Mouse (Mus musculus) kidney, adult 2 months (tissue): Measurements from ENCODE around the gene Nfic. TPM values are rescaled to one million over a fixed set of nuclear protein-coding genes. Genes with fewer than 3 reads are reported as not detected.

Source experiments
- DNase-seq: peaks from one replicate; pipeline ENCODE4 v3.0.0; 2021
- H3K27ac ChIP-seq: fragments of 200-500 bp; 2 replicates; pipeline ENCODE4 v1.5.1; 2012; ENCODE audit warnings: low read depth, low read length, control low read depth, inconsistent platforms; ENCODE audit not compliant: insufficient read depth
- H3K27me3 ChIP-seq: fragments of 200-500 bp; replicated peaks from 2 replicates; pipeline ENCODE4 v1.6.1; 2012; ENCODE audit warnings: mild to moderate bottlenecking, moderate library complexity, low read length, inconsistent platforms; ENCODE audit not compliant: control insufficient read depth, insufficient read depth
- H3K36me3 ChIP-seq: fragments of 200-500 bp; 2 replicates; pipeline ENCODE4 v1.6.1; 2012; ENCODE audit warnings: mild to moderate bottlenecking, moderate library complexity, low read length, inconsistent platforms; ENCODE audit not compliant: control insufficient read depth, insufficient read depth
- H3K4me1 ChIP-seq: fragments of 200-500 bp; 2 replicates; pipeline ENCODE4 v1.6.1; 2011; ENCODE audit warnings: low read length; ENCODE audit not compliant: control insufficient read depth, insufficient read depth
- H3K4me3 ChIP-seq: fragments of 200-500 bp; 2 replicates; pipeline ENCODE4 v1.5.1; 2011; ENCODE audit warnings: mild to moderate bottlenecking, low read depth, low read length, control low read depth; ENCODE audit not compliant: insufficient read depth
- CTCF ChIP-seq: fragments of 200-500 bp; conservative IDR thresholded peaks from 2 replicates; pipeline ENCODE4 v1.5.1; 2011; ENCODE audit warnings: low read depth, mild to moderate bottlenecking, control low read depth, low read length, moderate library complexity, mixed read lengths; ENCODE audit not compliant: insufficient read depth, insufficient read length
- POLR2A ChIP-seq: fragments of 200-500 bp; IDR thresholded peaks from one replicate; pipeline ENCODE4 v1.6.1; 2011; ENCODE audit warnings: low read depth, low read length, control low read depth
- WGBS: fragments of 180-500 bp; shearing (Covaris S2); methylation state at CpG from one replicate; pipeline ENCODE4 v1.1.7; 2018; 5-methylcytosine and 5-hydroxymethylcytosine counted together
- polyA plus RNA-seq: library from polyadenylated mRNA; depleted of rRNA; stranded (reverse); fragments of >200 nt; gene quantifications from 2 replicates; pipeline ENCODE4 v1.2.3, GENCODE M21; 2012

Gene Nfic
- polyA plus RNA-seq, 1 experiment: 82.5 TPM

DNA sequence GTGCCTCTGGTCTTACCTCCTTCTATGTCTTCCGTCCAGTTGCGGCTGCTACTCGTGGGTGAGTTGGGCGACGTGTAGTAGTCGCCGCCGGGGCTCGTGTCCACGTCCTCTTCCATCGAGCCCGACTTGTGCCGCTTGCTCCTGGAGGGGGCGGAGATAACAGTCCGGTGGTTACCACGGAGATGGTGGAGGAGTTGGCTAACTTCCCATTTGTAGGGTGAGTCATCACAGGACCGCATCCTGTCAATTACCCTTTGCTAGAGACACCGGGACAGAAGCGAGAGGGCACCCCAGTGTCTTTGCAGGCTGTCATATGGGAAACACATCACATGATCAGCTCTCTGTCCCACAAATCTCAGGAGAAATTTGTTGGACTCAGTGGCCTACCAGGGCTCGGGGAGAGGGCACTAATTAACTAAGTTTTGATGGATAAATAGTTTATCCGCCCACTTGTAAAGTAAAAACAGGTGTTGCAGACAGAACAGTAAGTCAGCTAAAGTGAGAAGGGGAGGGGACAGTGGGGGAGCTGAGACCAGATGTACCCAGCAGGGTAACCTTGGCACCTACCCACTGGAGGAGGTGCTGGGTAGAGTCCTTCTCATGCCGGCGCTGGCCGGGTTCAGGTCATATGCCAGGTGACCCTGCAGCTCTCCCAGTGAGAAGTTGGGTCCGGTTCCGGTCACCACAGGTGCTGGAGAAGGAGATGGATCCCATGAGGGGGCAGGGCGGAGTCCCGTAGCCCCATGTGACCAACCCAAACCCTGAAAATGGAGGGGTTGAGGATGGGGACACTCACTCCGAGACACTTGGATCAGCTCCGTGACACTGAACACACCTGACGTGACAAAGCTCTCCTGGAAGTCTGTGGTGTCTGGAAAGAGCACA, 47.7 kb downstream of the Nfic start:
- peaks cover 51% of the 10 kb centered on the region for H3K4me1 ChIP-seq
- peak overlapping the region; percentile 21 for H3K4me3 ChIP-seq
- H3K27me3 ChIP-seq: no peaks in the 10 kb centered on the region
- 20% methylated on average over 31 of the region's 31 CpGs for WGBS
- peak overlapping the region; percentile 92 for H3K27ac ChIP-seq
- peaks cover 3% of the 10 kb centered on the region for H3K36me3 ChIP-seq
- DNase-seq: peak; percentile 96
- TF ChIP-seq POLR2A (no peak), CTCF (no peak)

DNA sequence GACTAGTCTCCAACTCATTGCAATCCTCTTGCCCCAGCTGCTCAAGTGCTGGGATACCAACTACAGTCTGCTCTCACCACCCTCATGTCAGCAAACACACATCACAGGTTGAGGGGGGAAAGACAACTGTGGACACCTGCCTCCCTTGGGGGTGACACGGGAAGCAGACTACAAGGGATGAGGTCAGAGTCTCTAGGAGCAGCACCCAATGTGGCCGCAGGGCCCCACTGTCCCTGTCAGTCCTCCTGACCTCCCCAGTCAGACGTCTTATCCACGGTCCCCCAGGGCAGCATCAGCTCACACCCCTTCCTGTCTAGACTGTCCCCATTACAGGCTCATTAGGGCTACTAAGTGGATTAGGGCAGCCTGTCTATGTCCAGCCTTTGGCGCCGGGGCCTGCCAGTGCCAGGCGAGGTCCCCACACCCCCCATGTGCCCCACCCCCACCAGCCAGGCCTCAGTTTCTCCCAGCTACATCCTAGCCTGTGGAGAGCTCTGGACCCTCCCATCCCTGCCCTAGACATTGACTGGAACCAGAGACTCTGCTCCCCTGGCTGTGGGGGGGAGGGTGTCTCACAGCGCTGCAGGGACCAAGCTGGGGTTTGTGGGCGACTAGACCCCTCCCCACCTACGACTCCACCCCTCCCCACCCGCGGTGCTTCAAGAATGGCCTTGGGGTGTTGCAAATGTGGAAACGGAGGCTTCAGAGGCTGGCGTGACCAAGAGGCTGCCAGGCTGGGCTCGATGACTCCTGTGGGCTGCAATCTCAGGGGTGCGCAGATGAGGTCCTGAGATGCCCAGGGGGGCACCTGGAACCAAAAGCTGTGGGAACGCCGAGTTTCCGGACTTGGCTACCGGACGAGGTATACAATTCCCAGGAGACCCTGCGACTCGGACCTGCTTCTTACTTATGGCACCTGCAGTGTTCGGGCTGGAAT, 48.7 kb downstream of the Nfic start:
- WGBS: 54% methylated on average over 24 of the region's 24 CpGs
- H3K27me3 ChIP-seq: no peaks in the 10 kb centered on the region
- peak overlapping the region; percentile 92 for H3K27ac ChIP-seq
- H3K4me1 ChIP-seq: peaks cover 49% of the 10 kb centered on the region
- peak overlapping the region; percentile 21 for H3K4me3 ChIP-seq
- peaks cover 3% of the 10 kb centered on the region for H3K36me3 ChIP-seq
- no peak for TF ChIP-seq POLR2A
- TF ChIP-seq CTCF: no peak
- no peak for DNase-seq

DNA sequence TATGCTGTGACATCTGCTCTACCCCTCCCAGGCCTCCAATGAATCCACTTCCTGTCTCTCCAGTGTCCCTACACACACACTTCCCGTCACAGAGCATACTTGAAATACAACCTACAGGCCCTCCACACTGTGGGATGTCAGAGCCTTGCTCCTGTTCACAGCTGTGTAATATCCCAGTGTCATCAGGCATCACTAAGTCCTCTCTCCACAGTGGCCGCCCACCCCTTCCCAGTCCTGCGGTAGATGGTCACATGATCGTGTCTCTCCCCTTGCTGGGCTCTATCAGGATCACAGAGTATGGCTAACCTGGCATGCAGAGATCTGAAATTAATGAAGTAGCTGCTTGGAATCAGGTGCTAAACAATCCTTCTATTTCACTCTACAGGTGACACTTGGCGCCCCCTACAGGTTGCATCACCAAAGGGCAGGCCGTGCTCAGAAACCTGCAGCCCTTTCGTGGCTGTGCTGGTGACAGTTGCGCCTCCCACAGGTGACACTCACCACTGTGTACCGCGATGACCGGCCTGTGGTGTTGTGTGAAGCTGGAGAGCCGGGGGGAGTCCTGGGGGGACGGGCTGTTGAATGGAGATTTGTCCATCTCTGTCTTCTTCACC, 49.7 kb downstream of the Nfic start:
- H3K4me1 ChIP-seq: peaks cover 45% of the 10 kb centered on the region
- H3K27ac ChIP-seq: 0 out of 2 replicates have a peak overlapping the region, but pooled peaks have one; percentile 9
- DNase-seq: peak; percentile 67
- peaks cover 4% of the 10 kb centered on the region for H3K36me3 ChIP-seq
- no peak overlapping the region for H3K4me3 ChIP-seq
- no peaks in the 10 kb centered on the region for H3K27me3 ChIP-seq
- WGBS: 55% methylated on average over 13 of the region's 13 CpGs
- peak; percentile 70 for TF ChIP-seq CTCF
- TF ChIP-seq POLR2A: no peak

DNA sequence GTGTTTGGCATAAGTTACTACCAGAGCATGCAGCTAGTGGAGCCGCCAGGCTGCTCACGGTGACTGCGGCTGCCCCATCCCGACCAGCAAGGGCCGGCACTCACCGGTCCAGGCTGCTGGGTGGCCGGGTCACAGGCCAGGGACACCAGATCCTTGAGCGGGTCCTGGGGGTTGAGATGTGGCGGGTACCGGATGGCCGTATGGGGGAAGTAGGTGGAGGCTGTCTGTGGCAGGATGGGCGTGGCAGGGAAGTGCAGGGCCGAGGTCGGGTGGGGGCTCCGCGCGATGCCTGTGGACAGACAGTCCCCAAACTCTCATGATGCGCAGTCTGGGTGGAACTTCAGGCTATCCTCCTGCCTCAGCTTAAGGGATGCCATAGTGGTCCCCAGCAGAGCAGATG, 50.7 kb downstream of the Nfic start:
- H3K27me3 ChIP-seq: no peaks in the 10 kb centered on the region
- no peak overlapping the region for H3K4me3 ChIP-seq
- peaks cover 12% of the 10 kb centered on the region for H3K36me3 ChIP-seq
- H3K4me1 ChIP-seq: peaks cover 35% of the 10 kb centered on the region
- peak overlapping the region; percentile 21 for H3K27ac ChIP-seq
- DNase-seq: peak; percentile 65
- no peak for TF ChIP-seq POLR2A
- no peak for TF ChIP-seq CTCF
- WGBS: 55% methylated on average over 18 of the region's 18 CpGs

DNA sequence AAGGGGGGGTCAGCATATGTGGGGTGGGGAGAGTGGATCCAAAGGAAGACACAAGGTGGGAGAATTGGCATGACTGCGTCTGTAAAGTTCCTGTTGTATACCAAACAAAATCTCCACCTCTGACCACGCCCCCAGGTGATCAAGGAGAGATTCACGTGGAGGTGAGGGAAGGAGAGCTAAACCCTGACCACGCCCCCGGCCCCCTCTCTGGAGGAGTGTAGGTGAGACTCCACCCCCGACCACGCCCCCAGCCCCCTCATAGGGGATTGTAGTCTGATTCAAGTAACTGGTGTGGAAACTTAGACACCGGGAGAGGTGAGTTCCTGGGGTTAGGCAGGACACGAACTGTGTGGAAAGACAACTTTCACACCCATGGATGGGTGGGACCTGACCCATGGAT, 51.4 kb downstream of the Nfic start:
- H3K27ac ChIP-seq: 0 out of 2 replicates have a peak overlapping the region, but pooled peaks have one; percentile 13
- H3K27me3 ChIP-seq: no peaks in the 10 kb centered on the region
- DNase-seq: no peak
- no peak overlapping the region for H3K4me3 ChIP-seq
- TF ChIP-seq CTCF (no peak), POLR2A (no peak)
- H3K4me1 ChIP-seq: peaks cover 30% of the 10 kb centered on the region
- 49% methylated on average over 9 of the region's 9 CpGs for WGBS
- H3K36me3 ChIP-seq: peaks cover 12% of the 10 kb centered on the region

DNA sequence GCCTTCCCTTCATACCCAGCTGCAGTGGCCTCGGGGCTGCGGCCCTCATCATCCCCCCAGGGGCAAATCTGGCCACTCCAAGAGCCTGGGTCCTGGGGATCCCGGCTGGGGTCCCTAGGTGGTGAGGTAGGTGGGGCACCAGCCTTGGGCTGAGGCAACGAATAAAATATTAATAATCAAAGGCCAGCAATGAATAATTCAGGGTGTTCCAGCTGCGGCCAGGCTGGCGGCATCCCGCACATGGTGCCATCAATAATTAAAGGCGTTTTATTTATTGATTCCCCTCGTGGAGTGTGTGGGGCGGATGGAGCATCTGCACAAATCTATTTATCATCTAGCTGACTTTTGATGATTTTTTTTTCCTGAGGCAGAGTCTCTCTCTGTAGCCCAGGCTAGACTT, 51.9 kb downstream of the Nfic start:
- no peak overlapping the region for H3K27ac ChIP-seq
- 83% methylated on average over 10 of the region's 10 CpGs for WGBS
- no peaks in the 10 kb centered on the region for H3K27me3 ChIP-seq
- peaks cover 26% of the 10 kb centered on the region for H3K4me1 ChIP-seq
- TF ChIP-seq POLR2A: no peak
- no peak for TF ChIP-seq CTCF
- peaks cover 12% of the 10 kb centered on the region for H3K36me3 ChIP-seq
- DNase-seq: no peak
- no peak overlapping the region for H3K4me3 ChIP-seq
